Mouse (Mus musculus) kidney, embryonic 14.5 days (tissue): ENCODE data around the gene Cog1. TPM values are rescaled to one million over a fixed set of nuclear protein-coding genes. Genes with fewer than 3 reads are reported as not detected.

Source experiments
- ATAC-seq: fragments of 200-750 bp; cut with Nextera tagmentation; 2 replicates; pipeline ENCODE4 v1.8.0; 2017; ENCODE audit warnings: moderate number of reproducible peaks, mild to moderate bottlenecking, moderate TSS enrichment, moderate library complexity; ENCODE audit not compliant: low FRiP score, low TSS enrichment
- H3K27ac ChIP-seq: fragments of 300-500 bp; sonication (generic); 2 replicates; pipeline ENCODE4 v1.5.1; 2014; ENCODE audit warnings: low read depth, mild to moderate bottlenecking, low read length, moderate library complexity, mixed read lengths
- H3K27me3 ChIP-seq: fragments of 300-500 bp; sonication (generic); 2 replicates; pipeline ENCODE4 v1.6.1; 2014; ENCODE audit warnings: mild to moderate bottlenecking, low read length; ENCODE audit not compliant: control insufficient read depth, insufficient read depth
- H3K36me3 ChIP-seq: fragments of 300-500 bp; sonication (generic); 2 replicates; pipeline ENCODE4 v1.6.1; 2014; ENCODE audit warnings: low read length, mixed read lengths; ENCODE audit not compliant: control insufficient read depth, insufficient read depth
- H3K4me1 ChIP-seq: fragments of 300-500 bp; sonication (generic); 2 replicates; pipeline ENCODE4 v1.6.1; 2014; ENCODE audit warnings: low read length, mixed read lengths; ENCODE audit not compliant: control insufficient read depth, insufficient read depth
- H3K4me2 ChIP-seq: fragments of 300-500 bp; sonication (generic); replicated peaks from 2 replicates; pipeline ENCODE4 v1.6.1; 2014; ENCODE audit warnings: low read depth, mild to moderate bottlenecking, low read length
- H3K4me3 ChIP-seq: fragments of 300-500 bp; sonication (generic); 2 replicates; pipeline ENCODE4 v1.5.1; 2014; ENCODE audit warnings: mild to moderate bottlenecking, low read length
- H3K9ac ChIP-seq: fragments of 300-500 bp; sonication (generic); 2 replicates; pipeline ENCODE4 v1.6.1; 2014; ENCODE audit warnings: low read depth, mild to moderate bottlenecking, low read length, moderate library complexity
- H3K9me3 ChIP-seq: fragments of 300-500 bp; sonication (generic); 2 replicates; pipeline ENCODE4 v1.6.1; 2016; ENCODE audit warnings: low read length; ENCODE audit not compliant: control insufficient read depth
- WGBS: fragments of 180-500 bp; shearing (Covaris S2); extraction: QIAGEN DNeasy Blood & Tissue Kit; methylation state at CpG from one replicate; pipeline ENCODE4 v1.1.7; 2014; 5-methylcytosine and 5-hydroxymethylcytosine counted together
- polyA plus RNA-seq: library from polyadenylated mRNA; unstranded; fragments of >200 nt; fragmentation: Nextera tagmentation; extraction: Ambion mirVana; gene quantifications from 2 replicates; pipeline ENCODE4 v1.2.1, GENCODE M21; 2014

The Cog1 gene
- polyA plus RNA-seq, 1 experiment from 2014 or later, result 29.3 TPM

DNA sequence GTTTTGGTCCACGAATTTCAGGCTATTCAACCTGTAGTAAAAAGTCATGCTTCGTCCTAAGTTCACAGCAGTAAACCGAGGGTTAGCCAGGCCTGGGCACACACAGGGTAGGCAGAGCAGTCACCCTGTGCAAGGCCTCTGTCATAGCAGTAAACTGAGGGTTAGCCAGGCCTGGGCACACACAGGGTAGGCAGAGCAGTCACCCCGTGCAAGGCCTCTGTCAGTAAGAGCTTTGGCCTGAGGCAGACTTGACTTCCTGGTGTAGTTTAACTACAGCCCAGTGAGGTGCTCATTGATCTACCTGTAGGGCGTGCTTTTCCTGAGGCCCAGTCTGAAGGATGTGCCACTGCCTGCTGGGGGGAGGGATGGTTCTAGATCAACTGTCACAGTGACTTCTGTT lies 42.3 kb downstream of the Cog1 start:
- 81% methylated on average over 5 of the region's 5 CpGs for WGBS
- Histone ChIP-seq H3K4me1 (peaks cover 8% of the 10 kb centered on the region; the same call in 1 of the 2 replicates), H3K4me3 (no peak overlapping the region), H3K36me3 (peaks cover 76% of the 10 kb centered on the region), H3K4me2 (no peak overlapping the region), H3K27me3 (no peaks in the 10 kb centered on the region), H3K9me3 (0 out of 2 replicates have a peak, but pooled peaks cover 4% of the 10 kb centered on the region), H3K27ac (no peak overlapping the region), H3K9ac (no peak overlapping the region)
- ATAC-seq, result no peak

DNA sequence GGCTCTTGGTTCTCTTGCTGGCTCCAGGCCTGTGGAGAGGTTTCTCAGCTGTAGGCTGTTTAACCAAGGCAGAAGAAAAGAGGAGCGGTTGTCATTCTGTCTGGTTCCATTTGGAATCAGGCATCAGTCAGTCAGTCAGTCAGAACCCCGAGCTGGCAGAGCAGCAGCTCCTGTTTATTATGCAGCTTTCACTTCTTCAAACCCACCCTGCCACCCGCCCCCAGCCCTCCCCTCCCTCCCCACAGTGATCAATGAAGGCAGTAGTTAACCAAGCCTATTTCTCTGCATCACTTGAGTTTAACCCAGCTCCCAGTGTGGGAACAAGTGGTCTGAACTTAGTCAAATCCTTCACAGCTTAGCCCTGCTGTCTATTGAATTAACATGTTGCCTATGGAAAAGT lies 42.9 kb downstream of the Cog1 start:
- no peaks in the 10 kb centered on the region for H3K27me3 ChIP-seq
- ATAC-seq, result no peak
- H3K4me2 ChIP-seq, result no peak overlapping the region
- WGBS, result 68% methylated on average over 3 of the region's 3 CpGs
- H3K27ac ChIP-seq, result no peak overlapping the region
- peaks cover 77% of the 10 kb centered on the region for H3K36me3 ChIP-seq
- H3K9ac ChIP-seq, result no peak overlapping the region
- peaks cover 2% of the 10 kb centered on the region; the same call in 1 of the 2 replicates for H3K4me1 ChIP-seq
- 0 out of 2 replicates have a peak, but pooled peaks cover 4% of the 10 kb centered on the region for H3K9me3 ChIP-seq
- H3K4me3 ChIP-seq, result no peak overlapping the region

DNA sequence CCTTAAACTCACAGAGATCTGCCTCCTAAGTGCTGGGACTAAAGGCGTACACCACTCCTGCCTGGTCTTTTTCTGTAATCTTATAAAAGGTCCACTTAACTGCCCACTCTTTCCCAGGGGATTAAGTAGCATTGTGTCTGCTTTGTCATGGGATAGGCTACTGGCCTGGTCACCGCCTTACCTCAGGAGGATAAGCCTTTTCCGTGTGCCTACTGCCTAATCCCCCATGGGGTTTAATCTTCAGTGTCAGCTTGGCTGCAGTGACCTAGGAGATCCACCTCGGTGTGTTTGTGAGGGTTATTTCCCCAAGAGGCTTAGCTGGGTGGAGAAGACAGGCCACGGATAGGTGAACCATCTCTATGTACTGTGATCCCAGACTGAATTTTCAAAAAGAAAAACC lies 48.6 kb downstream of the Cog1 start:
- no peak for ATAC-seq
- H3K27ac ChIP-seq, result no peak overlapping the region

DNA sequence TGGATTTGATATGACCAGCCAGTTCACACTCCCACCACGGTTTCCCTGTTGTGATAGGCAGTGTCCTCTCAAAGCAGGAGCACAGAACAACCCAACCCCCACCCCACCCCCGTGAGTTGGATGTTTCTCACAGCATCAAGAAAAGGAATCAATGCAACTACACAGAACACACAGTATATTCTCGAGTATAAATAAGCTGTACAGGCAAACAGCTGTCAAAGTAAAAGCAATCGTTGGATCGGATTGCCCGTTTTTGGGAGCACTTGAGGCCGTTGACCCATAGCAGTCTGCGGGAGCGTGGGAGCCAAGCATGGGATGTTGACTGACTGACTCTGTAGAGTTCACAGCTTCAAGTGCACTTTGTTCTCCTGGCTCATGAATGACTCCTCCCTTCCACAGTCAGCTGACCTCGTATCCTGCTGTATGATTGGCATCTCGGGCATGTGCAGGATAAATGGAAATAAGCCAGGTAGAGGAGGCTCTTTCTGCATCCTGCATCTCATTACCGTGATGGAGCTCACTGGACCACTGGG lies 49.1 kb downstream of the Cog1 start:
- no peak overlapping the region for H3K4me2 ChIP-seq
- H3K4me3 ChIP-seq, result no peak overlapping the region
- no peaks in the 10 kb centered on the region for H3K27me3 ChIP-seq
- H3K36me3 ChIP-seq, result peaks cover 23% of the 10 kb centered on the region
- ATAC-seq, result peak; percentile 59; the same call in 1 of the 2 replicates
- H3K27ac ChIP-seq, result no peak overlapping the region
- 0 out of 2 replicates have a peak, but pooled peaks cover 4% of the 10 kb centered on the region for H3K9me3 ChIP-seq
- WGBS, result 46% methylated on average over 12 of the region's 12 CpGs
- no peak overlapping the region for H3K9ac ChIP-seq
- H3K4me1 ChIP-seq, result no peaks in the 10 kb centered on the region

More for the DNA sequence above, 48.6 kb downstream of the Cog1 start:
- Histone ChIP-seq H3K4me2 (no peak overlapping the region), H3K9ac (no peak overlapping the region), H3K36me3 (peaks cover 29% of the 10 kb centered on the region), H3K27me3 (no peaks in the 10 kb centered on the region), H3K4me3 (no peak overlapping the region), H3K4me1 (no peaks in the 10 kb centered on the region), H3K9me3 (0 out of 2 replicates have a peak, but pooled peaks cover 4% of the 10 kb centered on the region)
- WGBS, result 77% methylated on average over 5 of the region's 5 CpGs

DNA sequence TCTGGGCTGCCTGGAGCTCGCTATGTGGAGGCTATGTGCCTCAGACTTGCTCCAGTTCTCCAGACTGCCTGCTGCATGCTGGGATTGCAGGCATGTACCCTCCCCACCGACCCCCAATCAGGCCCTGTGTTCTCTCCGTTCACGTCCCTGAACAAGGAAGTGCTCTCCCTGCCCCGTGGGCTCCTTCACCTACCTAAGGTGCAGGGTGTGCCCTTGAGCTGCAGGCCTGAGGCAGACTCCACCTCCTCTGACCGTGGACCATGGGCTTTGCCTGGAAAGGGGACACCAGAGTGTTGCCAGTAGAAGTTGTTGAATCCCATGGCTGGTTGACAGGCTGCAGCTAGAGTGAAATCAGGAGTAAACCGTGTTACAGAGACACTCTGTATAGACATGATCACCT lies 50.7 kb downstream of the Cog1 start:
- WGBS, result 73% methylated on average over 7 of the region's 7 CpGs
- Histone ChIP-seq H3K4me1 (no peaks in the 10 kb centered on the region), H3K27me3 (no peaks in the 10 kb centered on the region), H3K4me3 (no peak overlapping the region), H3K4me2 (no peak overlapping the region), H3K9me3 (0 out of 2 replicates have a peak, but pooled peaks cover 4% of the 10 kb centered on the region), H3K9ac (no peak overlapping the region), H3K36me3 (peaks cover 11% of the 10 kb centered on the region), H3K27ac (no peak overlapping the region)
- no peak for ATAC-seq

DNA sequence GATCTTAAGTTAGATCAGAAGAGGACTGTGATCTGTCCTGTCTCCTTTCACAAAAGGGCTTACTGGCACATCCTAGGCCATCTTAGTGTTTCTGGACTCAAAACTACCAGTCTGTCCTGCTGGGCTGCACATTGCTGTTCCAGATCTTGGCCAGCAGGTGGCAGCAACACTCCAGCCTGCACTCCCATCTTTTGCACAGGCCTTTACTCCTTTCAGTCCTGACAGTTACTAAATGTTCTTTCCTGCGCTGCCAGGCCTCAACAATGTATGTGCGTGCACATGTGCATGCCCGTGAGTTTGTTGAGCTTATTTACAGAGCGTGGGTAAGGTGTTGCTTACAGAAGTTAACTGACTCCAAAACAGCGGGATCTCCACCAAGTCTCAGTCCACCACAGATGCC lies 54.8 kb downstream of the Cog1 start:
- H3K9ac ChIP-seq, result no peak overlapping the region
- peaks cover 3% of the 10 kb centered on the region; the same call in 1 of the 2 replicates for H3K4me1 ChIP-seq
- peak; percentile 56; the same call in 1 of the 2 replicates for ATAC-seq
- H3K9me3 ChIP-seq, result no peaks in the 10 kb centered on the region
- no peaks in the 10 kb centered on the region; the same call in 1 of the 2 replicates for H3K36me3 ChIP-seq
- no peaks in the 10 kb centered on the region for H3K27me3 ChIP-seq
- 42% methylated on average over 5 of the region's 5 CpGs for WGBS
- H3K4me2 ChIP-seq, result no peak overlapping the region
- H3K4me3 ChIP-seq, result no peak overlapping the region
- H3K27ac ChIP-seq, result no peak overlapping the region

DNA sequence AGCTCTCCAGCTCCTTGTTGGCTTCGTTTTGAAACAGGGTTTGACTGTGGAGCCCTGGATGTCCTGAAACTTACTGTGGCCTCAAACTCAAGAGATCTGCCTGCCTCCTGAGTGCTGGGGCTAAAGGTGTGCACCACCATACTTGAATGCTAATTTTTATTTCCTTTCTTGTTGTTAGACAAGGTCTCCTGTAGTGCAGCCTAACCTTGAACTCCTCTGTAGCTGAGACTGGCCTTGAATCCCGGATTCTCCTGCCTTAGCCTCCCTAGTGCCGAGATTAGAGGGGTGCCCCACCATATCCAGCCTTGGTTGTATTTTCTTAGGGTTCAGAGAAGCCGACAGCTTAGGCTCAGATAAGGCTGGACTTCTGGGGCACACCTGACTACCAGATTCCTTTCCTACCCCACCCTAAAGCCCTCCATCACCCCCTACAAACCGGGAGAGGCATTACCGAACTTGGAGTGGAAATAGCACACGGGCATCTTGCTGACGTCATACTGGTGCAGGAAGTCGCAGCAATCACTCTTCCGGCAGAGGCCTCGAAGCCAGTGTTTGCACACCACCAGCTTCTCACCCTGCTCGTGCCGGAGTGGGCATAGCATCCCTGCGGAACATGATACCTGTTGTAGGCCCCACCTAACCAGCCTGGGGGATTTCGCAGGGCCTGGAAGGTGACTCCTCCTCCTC lies 57.1 kb downstream of the Cog1 start:
- Histone ChIP-seq H3K4me1 (peaks cover 19% of the 10 kb centered on the region), H3K9me3 (no peaks in the 10 kb centered on the region), H3K27me3 (no peaks in the 10 kb centered on the region; the same call in 1 of the 2 replicates), H3K4me3 (no peak overlapping the region), H3K36me3 (no peaks in the 10 kb centered on the region), H3K4me2 (no peak overlapping the region), H3K9ac (no peak overlapping the region), H3K27ac (no peak overlapping the region)
- ATAC-seq, result no peak
- WGBS, result 83% methylated on average over 15 of the region's 15 CpGs

DNA sequence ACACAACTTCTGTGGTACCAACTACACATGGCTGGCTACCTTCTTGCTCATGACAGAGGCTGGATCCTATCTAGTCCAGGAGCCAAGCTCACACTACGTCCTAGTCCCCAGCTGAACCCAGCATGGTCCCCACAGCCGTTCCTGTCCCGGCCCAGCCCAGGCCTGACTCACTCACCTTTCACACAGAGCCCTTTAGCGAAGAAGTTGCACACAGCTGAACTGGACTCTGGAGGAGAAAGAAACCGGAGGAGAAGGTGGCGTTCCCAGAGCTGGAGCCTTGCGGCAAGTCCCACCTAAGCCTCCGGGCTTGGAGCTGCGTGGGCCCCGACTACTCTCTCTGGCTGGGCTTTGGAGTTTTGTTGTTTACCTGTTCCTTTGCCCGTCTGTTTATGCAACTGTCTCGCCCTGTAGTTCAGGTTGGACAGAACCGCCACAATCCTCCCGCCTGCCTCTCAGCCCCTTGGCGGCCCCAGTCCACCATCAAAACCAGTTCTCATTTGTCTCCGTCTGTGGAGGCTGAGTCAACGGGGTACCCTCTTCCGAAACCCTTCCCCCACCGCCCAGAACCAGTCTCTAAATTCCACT lies 59.8 kb downstream of the Cog1 start:
- no peaks in the 10 kb centered on the region for H3K36me3 ChIP-seq
- H3K4me2 ChIP-seq, result no peak overlapping the region
- H3K4me3 ChIP-seq, result no peak overlapping the region
- 48% methylated on average over 19 of the region's 19 CpGs for WGBS
- H3K27ac ChIP-seq, result no peak overlapping the region
- H3K9ac ChIP-seq, result no peak overlapping the region
- H3K9me3 ChIP-seq, result no peaks in the 10 kb centered on the region
- H3K4me1 ChIP-seq, result peaks cover 19% of the 10 kb centered on the region
- no peak for ATAC-seq
- no peaks in the 10 kb centered on the region; the same call in 1 of the 2 replicates for H3K27me3 ChIP-seq

DNA sequence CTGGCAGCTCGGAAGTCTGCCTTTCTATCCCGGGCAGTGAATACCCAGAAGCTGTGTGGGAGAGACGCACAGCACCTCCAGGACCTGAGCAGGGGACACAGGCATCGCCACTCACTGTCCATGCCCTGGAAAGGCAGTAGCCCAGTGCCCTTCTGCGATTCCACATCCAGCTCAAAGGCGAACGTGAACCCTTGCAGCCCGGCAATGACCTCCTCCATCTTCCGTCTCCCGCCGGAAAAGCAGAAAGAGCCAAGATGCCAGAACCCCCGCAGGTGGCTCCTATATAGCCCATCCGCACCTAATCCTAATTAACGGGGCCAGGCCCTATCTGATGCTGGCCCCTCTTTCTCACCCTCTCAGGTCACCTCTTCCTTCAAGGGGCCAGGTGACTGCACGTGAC lies 60.3 kb downstream of the Cog1 start:
- H3K9me3 ChIP-seq, result no peaks in the 10 kb centered on the region
- no peaks in the 10 kb centered on the region; the same call in 1 of the 2 replicates for H3K27me3 ChIP-seq
- H3K9ac ChIP-seq, result 0 out of 2 replicates have a peak overlapping the region, but pooled peaks have one; percentile 19
- 0 out of 2 replicates have a peak, but pooled peaks have one; percentile 4 for ATAC-seq
- peaks cover 19% of the 10 kb centered on the region for H3K4me1 ChIP-seq
- H3K4me2 ChIP-seq, result no peak overlapping the region
- H3K27ac ChIP-seq, result no peak overlapping the region
- no peaks in the 10 kb centered on the region for H3K36me3 ChIP-seq
- whole genome bisulfite sequencing, result 21% methylated on average over 15 of the region's 15 CpGs
- H3K4me3 ChIP-seq, result no peak overlapping the region
